Mouse (Mus musculus) urinary bladder, postnatal 14 days (tissue): Measurements from ENCODE around the gene Stx8.

Source experiments
- DNase-seq: peaks from one replicate; pipeline ENCODE4 v3.0.0; 2021; ENCODE audit warnings: low spot score

The Stx8 gene

DNA sequence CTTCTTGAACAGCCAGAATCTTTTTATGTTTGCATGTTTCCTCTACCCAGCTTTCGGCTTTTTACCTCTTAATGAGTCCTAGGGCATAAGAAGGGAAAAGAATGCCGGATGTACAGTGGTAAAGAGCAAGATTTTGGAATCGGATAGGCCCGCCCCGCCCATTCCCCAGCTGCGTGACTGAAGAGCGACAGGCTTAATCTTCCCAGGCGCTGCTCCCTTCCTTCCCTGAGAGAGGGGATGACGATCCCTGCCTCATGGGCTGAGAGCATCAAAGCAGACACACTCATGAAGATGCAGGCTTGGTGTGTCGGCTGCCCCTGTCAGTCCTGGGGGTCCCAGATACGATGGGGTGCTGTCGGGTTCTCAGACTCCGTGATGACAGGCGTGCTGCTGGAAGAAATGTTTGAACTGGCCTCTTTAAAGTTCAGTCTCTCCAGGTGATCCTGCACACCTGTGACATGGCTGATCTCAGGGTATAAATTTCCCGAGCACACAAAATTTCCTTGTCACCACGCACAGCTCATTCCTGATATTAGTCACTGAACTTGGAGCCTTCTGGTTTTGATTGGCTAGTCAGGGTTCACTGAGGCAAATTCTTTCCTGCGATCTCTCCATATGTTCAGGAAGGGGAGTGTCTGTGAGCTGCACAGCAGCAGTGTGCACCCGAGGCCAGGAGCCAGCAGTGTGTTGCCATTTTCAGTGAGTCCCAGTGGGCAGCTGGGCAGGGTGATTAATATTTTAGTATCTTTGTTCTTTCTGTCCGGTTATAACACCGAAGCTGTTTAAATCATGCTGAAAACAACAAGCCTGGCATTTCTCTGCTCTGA lies 70.4 kb downstream of the Stx8 start:
- no peak for DNase-seq

DNA sequence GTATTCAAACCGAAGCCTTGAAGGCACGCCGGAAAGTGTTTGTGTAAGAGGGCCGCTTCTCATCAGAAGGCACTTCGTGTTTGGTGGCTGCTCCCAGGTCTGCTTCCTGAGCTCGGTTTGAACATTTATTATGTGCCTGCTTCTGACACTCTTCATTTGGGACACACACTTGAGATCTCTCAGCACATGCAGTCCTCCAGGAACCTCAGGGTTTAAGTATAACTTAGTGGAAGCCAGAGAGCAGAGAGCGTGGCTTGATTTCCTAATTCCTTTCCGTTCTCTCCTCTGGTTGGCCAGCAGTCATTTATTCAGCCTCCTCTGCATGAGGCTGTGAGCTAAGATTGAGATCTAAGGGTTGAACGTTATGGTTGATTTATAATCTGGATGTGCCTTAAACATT lies 71.1 kb downstream of the Stx8 start:
- no peak for DNase-seq

GRCm38 (mm10) chr11:68038101-68038500 lies 72.1 kb downstream of the Stx8 start:
- no peak for DNase-seq

DNA sequence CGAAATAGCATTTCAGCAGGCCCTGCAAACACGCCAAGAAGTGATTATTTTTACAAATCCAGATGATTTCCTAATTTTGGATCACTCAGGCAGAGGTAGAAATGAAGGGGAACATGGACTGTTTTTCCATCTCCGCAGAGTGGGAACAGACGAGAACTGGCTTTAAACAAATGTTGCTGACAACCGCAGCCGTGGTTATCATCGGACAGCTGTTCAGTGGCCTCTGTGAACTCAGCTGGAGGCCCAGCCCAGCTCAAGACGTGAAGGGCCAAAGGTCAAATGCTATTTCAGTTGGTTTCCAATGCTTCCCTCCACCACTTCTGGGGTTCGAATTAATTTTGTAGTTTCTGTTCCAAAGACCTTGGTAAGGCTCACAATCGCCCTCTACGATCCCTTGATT lies 78.2 kb downstream of the Stx8 start:
- no peak for DNase-seq

DNA sequence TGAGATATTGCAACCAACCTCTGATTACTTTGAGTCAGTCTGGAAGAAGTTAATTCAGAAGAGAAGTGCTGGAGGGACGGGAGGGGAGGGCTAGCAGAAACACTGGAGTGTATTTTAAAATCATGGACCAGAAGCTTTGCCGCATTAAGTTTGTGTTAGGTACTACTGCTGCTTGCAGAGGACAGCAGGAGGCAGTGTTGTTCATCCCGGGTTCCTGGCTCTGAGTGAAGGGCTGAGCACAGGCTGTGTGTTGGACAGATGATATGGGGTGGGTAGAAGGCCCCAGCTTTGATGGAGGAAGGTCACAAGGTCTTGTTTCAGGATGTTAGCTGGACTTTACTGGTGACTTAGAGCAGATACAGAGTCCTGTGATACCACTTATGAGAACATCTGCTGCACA lies 80.9 kb downstream of the Stx8 start:
- DNase-seq, result no peak

- no peak for DNase-seq
These were observed 83.5 kb downstream of the Stx8 start for GRCm38 (mm10) chr11:68049261-68050165.

DNA sequence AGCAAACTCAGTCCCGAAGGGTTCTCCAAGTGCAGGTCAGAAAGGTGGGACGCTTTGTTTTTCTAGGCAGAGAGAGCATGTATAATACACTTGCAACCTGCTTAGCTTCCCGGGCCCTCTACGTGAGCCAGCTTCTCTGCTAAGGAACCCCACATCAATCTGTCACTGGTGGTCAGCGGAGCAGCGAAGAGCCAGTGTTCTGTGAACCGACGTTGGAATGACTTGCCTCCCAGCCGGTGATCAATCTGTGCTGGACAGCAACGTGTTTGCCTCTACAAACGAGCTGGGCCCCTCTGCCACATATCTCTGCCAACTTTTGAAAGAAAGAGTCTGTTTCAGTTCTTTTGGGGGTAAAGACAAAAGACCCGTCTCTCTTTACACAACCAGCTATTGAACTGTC lies 84.7 kb downstream of the Stx8 start:
- DNase-seq, result no peak

DNA sequence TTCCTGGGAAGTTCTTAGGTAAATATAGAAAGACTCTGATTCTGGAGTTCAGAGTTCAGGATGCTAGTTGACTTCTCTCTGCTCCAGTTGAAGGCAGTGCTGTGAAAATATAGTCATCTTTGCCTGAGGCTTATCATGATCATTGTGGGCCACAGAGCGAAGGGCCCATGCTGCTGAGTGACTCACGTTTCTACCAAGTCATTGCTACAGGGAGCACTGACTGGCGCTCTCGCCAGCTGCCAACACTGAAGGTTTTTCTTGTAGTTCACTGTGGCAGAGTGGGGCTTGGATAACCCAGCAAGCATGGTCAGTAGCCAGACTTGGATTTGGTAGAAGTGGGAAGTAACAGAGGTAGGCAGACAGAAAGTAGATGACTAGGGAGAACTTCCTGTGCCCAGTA lies 85.3 kb downstream of the Stx8 start:
- no peak for DNase-seq

GRCm38 (mm10) chr11:68058466-68059201 lies 92.6 kb downstream of the Stx8 start:
- DNase-seq, result no peak

DNA sequence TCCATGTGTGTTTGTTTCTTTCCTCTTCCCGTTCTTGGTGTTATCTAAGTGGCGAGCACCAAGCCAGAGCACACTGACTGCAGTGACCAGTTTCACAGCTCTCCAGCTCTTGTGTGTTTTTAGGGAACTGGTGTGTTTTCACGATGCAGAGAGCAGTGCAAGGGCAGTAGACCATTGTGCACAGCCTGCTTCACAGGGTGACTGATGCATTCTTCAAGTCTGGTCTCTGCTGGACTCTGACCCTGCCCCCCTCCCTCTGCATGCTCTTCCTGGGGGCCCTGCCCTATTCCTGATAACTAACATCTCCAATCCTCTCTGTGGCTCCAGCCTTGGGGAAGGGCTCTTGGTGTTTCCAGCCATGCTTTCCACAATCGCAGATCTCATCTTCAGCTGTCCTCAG lies 94.7 kb downstream of the Stx8 start:
- DNase-seq, result no peak

DNA sequence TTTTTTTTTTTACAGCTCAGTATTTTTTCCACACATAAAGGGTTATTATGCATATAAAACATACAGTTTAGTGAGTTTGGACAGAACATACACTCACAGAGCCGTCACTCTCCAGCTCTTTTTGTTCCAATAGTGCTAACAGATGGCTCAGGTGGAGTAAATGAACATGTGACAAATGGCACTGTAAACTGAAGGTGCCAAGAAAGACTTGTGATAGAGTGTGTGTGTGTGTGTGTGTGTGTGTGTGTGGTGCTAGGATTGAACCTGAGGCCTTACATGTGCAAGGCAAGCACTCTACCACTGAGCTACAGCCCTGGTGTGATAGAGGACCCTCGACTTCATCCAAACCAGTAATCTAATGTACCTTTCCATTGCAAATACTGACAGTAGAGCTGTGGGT lies 96.1 kb downstream of the Stx8 start:
- no peak for DNase-seq

DNA sequence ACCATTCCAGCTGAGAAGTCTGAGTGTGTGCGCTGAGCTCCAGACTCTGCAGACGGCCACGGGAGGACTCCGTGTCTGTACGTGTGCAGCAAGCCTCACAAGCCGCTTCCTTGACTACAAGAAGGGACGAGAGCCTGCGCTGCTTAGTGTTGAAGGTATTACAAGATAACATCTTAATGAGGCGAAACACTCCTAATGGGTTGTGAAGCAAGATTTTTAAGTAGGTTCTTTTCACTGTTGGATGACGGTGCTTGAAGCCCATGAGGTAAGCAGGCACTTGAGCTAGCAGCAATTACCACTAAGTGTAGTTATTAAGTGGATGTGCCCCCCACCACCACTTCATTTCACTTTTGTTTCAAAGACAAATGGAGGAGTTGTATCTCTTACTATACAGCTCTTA lies 101.8 kb downstream of the Stx8 start:
- no peak for DNase-seq

GRCm38 (mm10) chr11:68070086-68070485 lies 104.1 kb downstream of the Stx8 start:
- no peak for DNase-seq

GRCm38 (mm10) chr11:68071836-68072235 lies 105.8 kb downstream of the Stx8 start:
- no peak for DNase-seq

GRCm38 (mm10) chr11:68072597-68073210 lies 106.7 kb downstream of the Stx8 start:
- DNase-seq, result no peak

GRCm38 (mm10) chr11:68074686-68075085 lies 108.7 kb downstream of the Stx8 start:
- DNase-seq, result no peak

DNA sequence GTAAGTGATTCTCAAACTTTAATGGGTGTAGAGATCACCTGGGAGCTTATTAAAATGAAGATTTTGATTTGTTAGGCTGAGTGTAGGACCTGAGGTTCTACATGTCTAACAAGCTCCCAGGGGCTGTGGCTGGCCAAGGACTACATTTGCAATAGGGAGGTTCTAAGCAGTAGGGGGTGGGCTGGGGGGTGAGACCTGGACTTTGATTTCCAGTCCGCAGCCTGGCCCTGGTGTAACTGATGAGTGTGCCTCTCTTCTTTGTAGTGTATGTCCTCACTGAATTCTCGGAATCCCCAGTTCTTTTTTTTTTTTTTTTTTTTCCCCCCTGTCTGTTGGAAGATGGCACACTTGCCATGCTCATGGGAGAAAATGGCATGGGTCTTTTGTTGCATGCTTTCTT lies 109.3 kb downstream of the Stx8 start:
- no peak for DNase-seq

- DNase-seq, result no peak
These were observed 113.8 kb downstream of the Stx8 start for GRCm38 (mm10) chr11:68079756-68080155.

DNA sequence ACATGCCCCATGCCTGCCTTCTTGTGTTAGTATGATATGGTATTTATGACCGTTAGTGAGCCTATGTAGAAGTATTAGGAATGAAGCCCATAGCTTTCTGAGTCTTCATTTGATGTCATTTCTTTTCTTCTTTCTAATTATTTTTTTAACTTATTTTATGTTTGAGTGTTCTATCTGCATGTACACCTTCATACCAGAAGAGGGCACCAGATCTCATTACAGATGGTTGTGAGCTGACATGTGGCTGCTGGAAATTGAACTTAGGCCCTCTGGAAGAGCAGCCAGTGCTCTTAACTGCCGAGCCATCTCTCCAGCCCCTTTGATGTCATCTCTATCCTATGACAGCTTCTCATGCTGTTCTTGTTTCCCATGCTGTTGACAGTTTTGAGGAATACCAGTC lies 115.0 kb downstream of the Stx8 start:
- no peak for DNase-seq

DNA sequence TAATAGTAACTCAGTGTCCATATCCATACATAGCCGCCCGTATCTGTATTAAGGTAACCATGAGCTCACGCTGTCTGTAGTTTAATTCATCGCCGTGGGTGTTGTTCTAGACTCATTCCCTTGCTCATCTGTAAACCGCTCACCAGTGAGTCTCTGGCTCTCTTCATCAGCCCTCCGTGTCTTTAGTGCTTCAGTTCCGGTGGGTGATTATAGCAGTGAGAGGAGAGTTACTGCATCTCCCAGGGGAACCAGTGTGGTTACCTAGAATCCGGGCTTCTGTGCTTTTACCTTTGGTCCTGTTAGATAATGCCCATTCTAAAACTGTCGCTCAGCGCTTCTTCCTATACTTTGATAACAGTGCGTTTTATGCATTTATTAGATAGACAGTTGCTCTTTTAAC lies 116.8 kb downstream of the Stx8 start:
- DNase-seq, result no peak

GRCm38 (mm10) chr11:68083562-68083961 lies 117.6 kb downstream of the Stx8 start:
- DNase-seq, result no peak

- DNase-seq, result peak; percentile 15
These were observed 120.2 kb downstream of the Stx8 start for GRCm38 (mm10) chr11:68086221-68086620.
